ENCODE assay signal across 8 mouse cellular contexts in the genomic region with DNA sequence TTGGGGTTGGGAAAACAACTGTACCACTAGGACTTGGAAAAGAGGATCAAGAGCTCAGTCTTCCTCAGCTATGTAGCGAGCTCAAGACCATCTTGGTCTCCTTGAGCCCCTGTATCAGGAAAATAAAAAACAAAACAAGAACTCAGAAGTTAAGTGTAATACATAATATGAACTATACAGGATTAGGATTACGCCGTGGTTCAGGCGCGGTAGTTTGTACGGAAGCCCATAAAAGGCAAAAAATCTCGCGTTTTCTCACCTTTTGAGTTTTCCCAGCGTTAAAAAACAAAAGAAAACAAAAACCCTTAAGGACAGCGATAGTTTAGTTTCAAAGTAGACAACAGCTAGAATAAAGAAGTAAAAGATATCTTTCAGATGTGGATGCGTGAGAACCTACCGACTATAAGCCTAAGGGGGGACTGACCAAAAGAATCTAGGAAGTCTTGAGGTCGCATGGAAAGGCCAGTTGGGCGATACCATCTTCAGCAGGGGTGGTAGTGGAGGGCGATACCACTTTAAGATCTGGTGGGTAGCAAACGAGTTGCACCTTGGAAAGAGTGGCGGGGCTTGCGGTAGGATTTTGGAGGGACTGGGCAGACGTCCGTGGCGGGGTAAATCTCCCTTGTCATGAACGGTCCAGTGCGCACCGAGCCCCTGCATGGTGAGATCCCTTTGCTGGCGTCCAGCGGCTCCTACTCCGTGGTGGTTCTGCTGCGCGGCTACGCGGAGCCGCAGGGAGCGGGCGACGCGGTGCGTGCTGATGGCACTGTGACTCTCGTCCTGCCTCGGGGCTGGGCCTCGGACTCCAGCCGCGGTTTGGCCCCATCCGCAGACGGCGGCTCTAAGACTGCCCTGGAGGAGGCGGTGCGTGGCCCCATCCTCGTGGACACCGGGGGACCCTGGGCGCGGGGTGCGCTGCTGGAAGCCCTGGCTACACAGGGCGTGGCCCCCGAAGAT. TPM values are rescaled to one million over a fixed set of nuclear protein-coding genes. Genes with fewer than 3 reads are reported as not detected.
DNase-seq lines count a peak whose midpoint lies in the region; ATAC-seq and TF ChIP-seq lines count a peak whose summit lies in the region.

Mblac1 (plus strand) TSS at position 544 of the 957 bp plus-strand sequence.

- peak within 1 kb of the TSS; percentile 26 for H3K4me3 ChIP-seq in C2C12 (ENCODE audit: insufficient read depth, poor library complexity, severe bottlenecking)
- H3K4me3 ChIP-seq in heart, embryonic 12.5 days = peak within 1 kb of the TSS; percentile 71
- peak within 1 kb of the TSS; percentile 59 for H3K4me3 ChIP-seq in kidney, postnatal 0 days (replicated peaks; ENCODE audit: low read depth, low read length)
- peak within 1 kb of the TSS; percentile 76 for H3K4me3 ChIP-seq in liver, embryonic 13.5 days (replicated peaks)
- H3K4me3 ChIP-seq in stomach, embryonic 16.5 days (replicated peaks; ENCODE audit: low read length) = peak within 1 kb of the TSS; percentile 80

- H3K79me2 ChIP-seq in C2C12 (ENCODE audit: control insufficient read depth, insufficient read depth) = no peaks in the 10 kb centered on the region

- peak within 1 kb of the TSS; percentile 87 for H3K4me2 ChIP-seq in heart, embryonic 12.5 days
- H3K4me2 ChIP-seq in kidney, postnatal 0 days (ENCODE audit: low read length) = peak within 1 kb of the TSS; percentile 99
- peak within 1 kb of the TSS; percentile 98 for H3K4me2 ChIP-seq in liver, embryonic 13.5 days
- peak within 1 kb of the TSS; percentile 98 for H3K4me2 ChIP-seq in stomach, embryonic 16.5 days (ENCODE audit: low read depth, low read length)

- no peaks in the 10 kb centered on the region for H3K9me3 ChIP-seq in heart, embryonic 12.5 days (replicated peaks)
- no peaks in the 10 kb centered on the region for H3K9me3 ChIP-seq in kidney, postnatal 0 days (replicated peaks; ENCODE audit: low read length)
- H3K9me3 ChIP-seq in liver, embryonic 13.5 days (replicated peaks) = no peaks in the 10 kb centered on the region
- H3K9me3 ChIP-seq in stomach, embryonic 16.5 days (replicated peaks; ENCODE audit: control insufficient read depth, low read length) = no peaks in the 10 kb centered on the region

- peaks cover 14% of the 10 kb centered on the region for H3K36me3 ChIP-seq in C2C12 (ENCODE audit: control insufficient read depth, insufficient read depth)
- peaks cover 19% of the 10 kb centered on the region for H3K36me3 ChIP-seq in heart, embryonic 12.5 days
- H3K36me3 ChIP-seq in kidney, postnatal 0 days (ENCODE audit: insufficient read depth, low read length) = no peaks in the 10 kb centered on the region
- H3K36me3 ChIP-seq in liver, embryonic 13.5 days = peaks cover 20% of the 10 kb centered on the region
- H3K36me3 ChIP-seq in stomach, embryonic 16.5 days (ENCODE audit: control insufficient read depth, insufficient read depth, low read length) = no peaks in the 10 kb centered on the region

- no peak for TF ChIP-seq CTCF in C2C12 (IDR thresholded peaks at IDR 0.05; ENCODE audit: control insufficient read depth, insufficient read depth, insufficient read length)
- TF ChIP-seq CTCF in kidney, postnatal 0 days (IDR thresholded peaks at IDR 0.05; ENCODE audit: low read depth) = no peak

- peak; percentile 97 for DNase-seq in brain, adult 2 months (ENCODE audit: low read depth, low spot score)
- peak; percentile 93 for DNase-seq in kidney, postnatal 0 days (ENCODE audit: low spot score)
- peak; percentile 80 for DNase-seq in liver, embryonic 13.5 days
- peak; percentile 81 for DNase-seq in neural tube, embryonic 10.5 days (ENCODE audit: extremely low spot score, low spot score)

- H3ac ChIP-seq in C2C12 (ENCODE audit: control insufficient read depth, insufficient read length, low read depth) = peak within 1 kb of the TSS; percentile 92

- H3K27ac ChIP-seq in heart, embryonic 12.5 days (ENCODE audit: poor library complexity, severe bottlenecking) = peak within 1 kb of the TSS; percentile 84
- peak within 1 kb of the TSS; percentile 90 for H3K27ac ChIP-seq in kidney, postnatal 0 days
- peak within 1 kb of the TSS; percentile 77 for H3K27ac ChIP-seq in liver, embryonic 13.5 days
- peak within 1 kb of the TSS; percentile 88 for H3K27ac ChIP-seq in stomach, embryonic 16.5 days (ENCODE audit: low read length)

- peak; percentile 92 for ATAC-seq in erythroblast, adult 5-6 weeks (replicated peaks; ENCODE audit: low FRiP score, poor library complexity, severe bottlenecking)
- peak; percentile 89 for ATAC-seq in heart, embryonic 12.5 days (ENCODE audit: insufficient number of reproducible peaks, low FRiP score)
- ATAC-seq in kidney, postnatal 0 days (replicated peaks; ENCODE audit: low FRiP score, low read depth) = peak; percentile 83
- peak; percentile 85 for ATAC-seq in liver, embryonic 13.5 days (ENCODE audit: low read depth)
- ATAC-seq in stomach, embryonic 16.5 days (ENCODE audit: insufficient read depth, low FRiP score) = peak; percentile 79

- H3K4me1 ChIP-seq in heart, embryonic 12.5 days (replicated peaks) = 0 out of 2 replicates have a peak, but pooled peaks cover 3% of the 10 kb centered on the region
- H3K4me1 ChIP-seq in kidney, postnatal 0 days (replicated peaks; ENCODE audit: insufficient read depth, low read length) = no peaks in the 10 kb centered on the region
- H3K4me1 ChIP-seq in liver, embryonic 13.5 days (replicated peaks) = peaks cover 20% of the 10 kb centered on the region
- peaks cover 6% of the 10 kb centered on the region; the same call in 1 of the 2 replicates for H3K4me1 ChIP-seq in stomach, embryonic 16.5 days (ENCODE audit: control insufficient read depth, insufficient read depth, low read length)

- H3K9ac ChIP-seq in heart, embryonic 12.5 days = peak within 1 kb of the TSS; percentile 87
- peak within 1 kb of the TSS; percentile 82 for H3K9ac ChIP-seq in kidney, postnatal 0 days (ENCODE audit: low read depth, low read length)
- peak within 1 kb of the TSS; percentile 87 for H3K9ac ChIP-seq in liver, embryonic 13.5 days
- H3K9ac ChIP-seq in stomach, embryonic 16.5 days (ENCODE audit: low read length) = peak within 1 kb of the TSS; percentile 89

- 7% methylated on average over 54 of the region's 54 CpGs for WGBS in heart, embryonic 12.5 days
- WGBS in kidney, postnatal 0 days = 6% methylated on average over 54 of the region's 54 CpGs
- WGBS in liver, embryonic 13.5 days (ENCODE audit: insufficient replicate concordance) = 6% methylated on average over 54 of the region's 54 CpGs
- WGBS in stomach, embryonic 16.5 days = 6% methylated on average over 54 of the region's 54 CpGs

- H3K27me3 ChIP-seq in C2C12 (ENCODE audit: control insufficient read depth, insufficient read depth, insufficient read length) = no peaks in the 10 kb centered on the region
- H3K27me3 ChIP-seq in heart, embryonic 12.5 days (replicated peaks) = no peaks in the 10 kb centered on the region
- H3K27me3 ChIP-seq in kidney, postnatal 0 days (ENCODE audit: insufficient read depth, low read length) = no peaks in the 10 kb centered on the region
- H3K27me3 ChIP-seq in liver, embryonic 13.5 days = no peaks in the 10 kb centered on the region
- no peaks in the 10 kb centered on the region for H3K27me3 ChIP-seq in stomach, embryonic 16.5 days (ENCODE audit: control insufficient read depth, insufficient read depth, low read length)

- H3K79me3 ChIP-seq in C2C12 (ENCODE audit: low read depth) = no peaks in the 10 kb centered on the region

TF ChIP-seq in C2C12, 6 proteins besides CTCF, POLR2A, EP300 and RAD21:
- TF ChIP-seq CEBPB (IDR thresholded peaks at IDR 0.05; ENCODE audit: low read depth) = no peak
- peak; percentile 35 for TF ChIP-seq MAX (IDR thresholded peaks at IDR 0.05)

RNA-seq across cellular contexts. Expression of gene Mblac1, which starts in this region (rescaled TPM):
- polyA plus RNA-seq in C2C12 (2012; fragmentation: generic; extraction: Trizol) = 2.5 TPM
- 1.0 TPM in 1 of 2 replicates, not detected in the other for total RNA-seq in erythroblast, adult 5-6 weeks (2015; ENCODE audit: low replicate concordance)
- 2.2 and 2.5 TPM in 2 replicates for total RNA-seq in erythroblast, adult 5-6 weeks (2017; ENCODE audit: low replicate concordance)
- 5.1 and 6.2 TPM in 2 replicates for polyA plus RNA-seq in heart, embryonic 12.5 days (2016; fragmentation: Nextera tagmentation; extraction: Ambion mirVana)
- 11.4 and 12.8 TPM in 2 replicates for polyA plus RNA-seq in kidney, postnatal 0 days (2015; fragmentation: Nextera tagmentation; extraction: Ambion mirVana)
- 3.7 and 4.1 TPM in 2 replicates for polyA plus RNA-seq in liver, embryonic 13.5 days (2015; fragmentation: Nextera tagmentation; extraction: Ambion mirVana)
- polyA plus RNA-seq in stomach, embryonic 16.5 days (2015; fragmentation: Nextera tagmentation; extraction: Ambion mirVana) = 6.7 TPM in 2 replicates

Comparison
In these comparisons a context has a peak if more than half of its experiments do, and no peak if none do; other contexts are left out.
1. Peak in every context shown above with its lines: DNase-seq, ATAC-seq, H3K4me3 ChIP-seq and H3K27ac ChIP-seq.
2. H3K4me3 ChIP-seq: peak in every context shown above with its lines; median percentile 80 in stomach, embryonic 16.5 days; 76 in liver, embryonic 13.5 days; 71 in heart, embryonic 12.5 days; 59 in kidney, postnatal 0 days; 26 in C2C12.